Mouse (Mus musculus): ENCODE measurements around the gene Krt24. TPM values are rescaled to one million over a fixed set of nuclear protein-coding genes. Genes with fewer than 3 reads are reported as not detected.

The Krt24 gene
- polyA plus RNA-seq, 1 experiment = 0.15 TPM

DNA sequence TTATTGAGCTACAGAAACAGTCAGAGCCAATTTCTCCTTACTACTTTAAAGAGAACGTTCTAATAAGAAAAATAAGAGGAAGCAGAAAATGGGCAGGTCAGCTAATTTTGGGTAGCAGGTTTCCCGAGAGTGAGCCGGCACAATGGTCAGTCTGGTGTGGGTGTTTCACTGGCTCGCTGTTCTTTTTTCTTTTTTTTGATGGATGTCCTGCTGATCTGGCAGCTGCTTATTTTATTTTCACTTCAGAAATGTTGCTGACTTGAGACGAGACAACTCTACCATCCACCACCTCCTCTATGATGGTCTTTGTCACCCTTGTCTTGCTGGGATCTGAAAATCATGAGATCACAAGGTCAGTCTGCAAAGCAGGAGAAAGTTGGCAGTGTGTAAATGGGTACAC lies 5.1 kb downstream of the Krt24 start:
- Histone ChIP-seq H3K4me1 (ENCODE audit: control insufficient read depth, insufficient read depth, low read length) (no peaks in the 10 kb centered on the region), H3K4me3 (ENCODE audit: control insufficient read depth, low read depth, low read length) (no peak overlapping the region), H3K27me3 (ENCODE audit: control insufficient read depth, insufficient read depth, low read length) (no peaks in the 10 kb centered on the region), H3K27ac (ENCODE audit: control insufficient read depth, insufficient read depth, low read depth, low read length) (no peak overlapping the region), H3K36me3 (ENCODE audit: control insufficient read depth, insufficient read depth, low read length) (no peaks in the 10 kb centered on the region)
- TF ChIP-seq CTCF (IDR thresholded peaks at IDR 0.05; ENCODE audit: control insufficient read depth, insufficient read depth, insufficient replicate concordance, low read depth, low read length) (no peak), POLR2A (IDR thresholded peaks at IDR 0.05; ENCODE audit: control insufficient read depth, low read depth, low read length) (no peak)

GRCm38 (mm10) chr11:99276786-99277185 lies 8.3 kb downstream of the Krt24 start:
- no peaks in the 10 kb centered on the region for H3K36me3 ChIP-seq (ENCODE audit: control insufficient read depth, insufficient read depth, low read length)
- H3K27me3 ChIP-seq (ENCODE audit: control insufficient read depth, insufficient read depth, low read length) = no peaks in the 10 kb centered on the region
- no peak for TF ChIP-seq CTCF (IDR thresholded peaks at IDR 0.05; ENCODE audit: control insufficient read depth, insufficient read depth, insufficient replicate concordance, low read depth, low read length)
- no peak for TF ChIP-seq POLR2A (IDR thresholded peaks at IDR 0.05; ENCODE audit: control insufficient read depth, low read depth, low read length)
- no peak overlapping the region for H3K27ac ChIP-seq (ENCODE audit: control insufficient read depth, insufficient read depth, low read depth, low read length)
- H3K4me3 ChIP-seq (ENCODE audit: control insufficient read depth, low read depth, low read length) = no peak overlapping the region
- H3K4me1 ChIP-seq (ENCODE audit: control insufficient read depth, insufficient read depth, low read length) = no peaks in the 10 kb centered on the region

- H3K27ac ChIP-seq (ENCODE audit: control insufficient read depth, insufficient read depth, low read depth, low read length) = no peak overlapping the region
- H3K36me3 ChIP-seq (ENCODE audit: control insufficient read depth, insufficient read depth, low read length) = no peaks in the 10 kb centered on the region
- H3K4me1 ChIP-seq (ENCODE audit: control insufficient read depth, insufficient read depth, low read length) = no peaks in the 10 kb centered on the region
- TF ChIP-seq POLR2A (IDR thresholded peaks at IDR 0.05; ENCODE audit: control insufficient read depth, low read depth, low read length) = no peak
- TF ChIP-seq CTCF (IDR thresholded peaks at IDR 0.05; ENCODE audit: control insufficient read depth, insufficient read depth, insufficient replicate concordance, low read depth, low read length) = no peak
- no peak overlapping the region for H3K4me3 ChIP-seq (ENCODE audit: control insufficient read depth, low read depth, low read length)
- H3K27me3 ChIP-seq (ENCODE audit: control insufficient read depth, insufficient read depth, low read length) = no peaks in the 10 kb centered on the region
Measured at GRCm38 (mm10) chr11:99275624-99276023, 9.4 kb downstream of the Krt24 start.

DNA sequence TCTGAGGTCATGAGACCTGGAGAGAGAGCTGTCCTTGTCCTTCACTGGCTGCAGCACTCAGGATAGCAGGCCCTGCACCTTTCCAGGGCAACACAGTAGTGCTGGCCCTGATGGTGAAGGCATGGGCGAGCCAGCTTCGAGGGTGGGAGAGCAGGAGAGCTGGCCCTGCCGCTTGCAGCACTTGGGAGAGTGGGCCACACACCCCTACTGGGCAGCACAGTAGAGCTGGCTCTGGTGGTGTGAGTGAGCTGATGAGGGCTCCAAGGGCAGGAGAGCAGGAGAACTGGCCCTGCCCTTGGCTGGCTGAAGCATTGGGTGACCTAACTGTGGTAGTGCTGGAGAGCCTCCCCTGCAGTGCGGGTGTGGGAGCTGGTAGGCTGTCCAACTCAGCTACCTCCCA lies 12.3 kb downstream of the Krt24 start:
- H3K4me3 ChIP-seq (ENCODE audit: control insufficient read depth, low read depth, low read length) = no peak overlapping the region
- no peaks in the 10 kb centered on the region for H3K4me1 ChIP-seq (ENCODE audit: control insufficient read depth, insufficient read depth, low read length)
- no peak overlapping the region for H3K27ac ChIP-seq (ENCODE audit: control insufficient read depth, insufficient read depth, low read depth, low read length)
- TF ChIP-seq POLR2A (IDR thresholded peaks at IDR 0.05; ENCODE audit: control insufficient read depth, low read depth, low read length) (no peak), CTCF (IDR thresholded peaks at IDR 0.05; ENCODE audit: control insufficient read depth, insufficient read depth, insufficient replicate concordance, low read depth, low read length) (no peak)
- no peaks in the 10 kb centered on the region for H3K36me3 ChIP-seq (ENCODE audit: control insufficient read depth, insufficient read depth, low read length)
- H3K27me3 ChIP-seq (ENCODE audit: control insufficient read depth, insufficient read depth, low read length) = no peaks in the 10 kb centered on the region

DNA sequence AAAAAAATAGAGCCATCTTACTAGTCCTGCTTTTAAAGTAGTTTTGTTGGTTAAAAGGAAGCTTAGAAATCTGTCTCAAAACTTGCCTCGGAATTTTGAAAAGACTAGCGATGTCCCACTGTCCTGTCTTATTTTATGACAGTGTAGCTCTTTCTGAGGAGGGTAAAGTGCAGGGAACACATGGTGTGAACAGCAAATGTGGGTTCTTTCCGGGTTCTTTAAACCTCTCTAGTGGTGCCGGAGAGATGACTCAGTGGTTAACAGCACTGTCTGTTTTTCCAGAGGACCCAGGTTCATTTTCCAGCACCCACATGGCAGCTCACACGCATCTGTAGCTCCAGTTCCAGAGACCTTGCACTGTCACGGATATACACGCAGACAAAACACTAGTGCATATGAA lies 15.9 kb downstream of the Krt24 start:
- TF ChIP-seq CTCF (IDR thresholded peaks at IDR 0.05; ENCODE audit: control insufficient read depth, insufficient read depth, insufficient replicate concordance, low read depth, low read length) (no peak), POLR2A (IDR thresholded peaks at IDR 0.05; ENCODE audit: control insufficient read depth, low read depth, low read length) (no peak)
- Histone ChIP-seq H3K27ac (ENCODE audit: control insufficient read depth, insufficient read depth, low read depth, low read length) (no peak overlapping the region), H3K4me1 (ENCODE audit: control insufficient read depth, insufficient read depth, low read length) (no peaks in the 10 kb centered on the region), H3K4me3 (ENCODE audit: control insufficient read depth, low read depth, low read length) (no peak overlapping the region), H3K36me3 (ENCODE audit: control insufficient read depth, insufficient read depth, low read length) (no peaks in the 10 kb centered on the region), H3K27me3 (ENCODE audit: control insufficient read depth, insufficient read depth, low read length) (no peaks in the 10 kb centered on the region)

DNA sequence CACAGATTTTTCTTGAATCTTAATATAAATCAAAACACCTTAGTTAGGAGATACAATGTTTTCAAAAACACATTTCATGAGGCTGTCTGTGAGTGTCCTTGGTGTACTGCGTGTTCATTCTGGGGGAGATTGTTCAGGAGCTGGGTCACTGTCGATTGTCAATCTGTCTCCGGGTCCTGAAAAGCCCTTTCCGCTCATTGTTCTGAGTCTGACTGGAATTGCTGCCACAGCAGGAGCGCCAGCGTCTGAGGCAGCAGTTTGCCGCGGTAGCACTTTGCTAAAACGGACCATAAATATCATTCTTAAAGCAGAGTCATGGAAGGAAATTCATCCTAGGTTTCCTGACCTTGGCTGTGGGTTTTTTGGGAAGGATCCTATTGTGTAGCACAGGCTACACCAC lies 19.3 kb downstream of the Krt24 start:
- H3K36me3 ChIP-seq (ENCODE audit: control insufficient read depth, insufficient read depth, low read length) = no peaks in the 10 kb centered on the region

GRCm38 (mm10) chr11:99265220-99265619 lies 19.8 kb downstream of the Krt24 start:
- TF ChIP-seq POLR2A (IDR thresholded peaks at IDR 0.05; ENCODE audit: control insufficient read depth, low read depth, low read length) = no peak
- H3K4me3 ChIP-seq (ENCODE audit: control insufficient read depth, low read depth, low read length) = no peak overlapping the region
- H3K36me3 ChIP-seq (ENCODE audit: control insufficient read depth, insufficient read depth, low read length) = no peaks in the 10 kb centered on the region
- no peak overlapping the region for H3K27ac ChIP-seq (ENCODE audit: control insufficient read depth, insufficient read depth, low read depth, low read length)
- H3K27me3 ChIP-seq (ENCODE audit: control insufficient read depth, insufficient read depth, low read length) = no peaks in the 10 kb centered on the region
- no peaks in the 10 kb centered on the region for H3K4me1 ChIP-seq (ENCODE audit: control insufficient read depth, insufficient read depth, low read length)

More for the DNA sequence above, 19.3 kb downstream of the Krt24 start:
- Histone ChIP-seq H3K27ac (ENCODE audit: control insufficient read depth, insufficient read depth, low read depth, low read length) (no peak overlapping the region), H3K27me3 (ENCODE audit: control insufficient read depth, insufficient read depth, low read length) (no peaks in the 10 kb centered on the region), H3K4me3 (ENCODE audit: control insufficient read depth, low read depth, low read length) (no peak overlapping the region), H3K4me1 (ENCODE audit: control insufficient read depth, insufficient read depth, low read length) (no peaks in the 10 kb centered on the region)
- TF ChIP-seq POLR2A (IDR thresholded peaks at IDR 0.05; ENCODE audit: control insufficient read depth, low read depth, low read length) (no peak), CTCF (IDR thresholded peaks at IDR 0.05; ENCODE audit: control insufficient read depth, insufficient read depth, insufficient replicate concordance, low read depth, low read length) (no peak)

GRCm38 (mm10) chr11:99256213-99256612 lies 28.8 kb downstream of the Krt24 start:
- Histone ChIP-seq H3K27ac (ENCODE audit: control insufficient read depth, insufficient read depth, low read depth, low read length) (no peak overlapping the region), H3K27me3 (ENCODE audit: control insufficient read depth, insufficient read depth, low read length) (no peaks in the 10 kb centered on the region)

More at GRCm38 (mm10) chr11:99256213-99256612, 28.8 kb downstream of the Krt24 start:
- Histone ChIP-seq H3K4me1 (ENCODE audit: control insufficient read depth, insufficient read depth, low read length) (no peaks in the 10 kb centered on the region), H3K36me3 (ENCODE audit: control insufficient read depth, insufficient read depth, low read length) (no peaks in the 10 kb centered on the region), H3K4me3 (ENCODE audit: control insufficient read depth, low read depth, low read length) (no peak overlapping the region)
- TF ChIP-seq CTCF (IDR thresholded peaks at IDR 0.05; ENCODE audit: control insufficient read depth, insufficient read depth, insufficient replicate concordance, low read depth, low read length) (peak; percentile 66; the same call in 1 of the 2 replicates), POLR2A (IDR thresholded peaks at IDR 0.05; ENCODE audit: control insufficient read depth, low read depth, low read length) (no peak)
